Mouse (Mus musculus) gonadal fat pad, adult 2 months (tissue): ENCODE data around the gene Prrg2. TPM values are rescaled to one million over a fixed set of nuclear protein-coding genes. Genes with fewer than 3 reads are reported as not detected.

Experiments used
- DNase-seq: peaks from one replicate; pipeline ENCODE4 v3.0.0-alpha.2; 2012; ENCODE audit warnings: low read depth
- polyA plus RNA-seq: library from polyadenylated mRNA; depleted of rRNA; stranded (reverse); fragments of >200 nt; gene quantifications from 2 replicates; pipeline ENCODE4 v1.2.3, GENCODE M21; 2012

Gene Prrg2
- polyA plus RNA-seq, 1 experiment: 55.7 TPM

DNA sequence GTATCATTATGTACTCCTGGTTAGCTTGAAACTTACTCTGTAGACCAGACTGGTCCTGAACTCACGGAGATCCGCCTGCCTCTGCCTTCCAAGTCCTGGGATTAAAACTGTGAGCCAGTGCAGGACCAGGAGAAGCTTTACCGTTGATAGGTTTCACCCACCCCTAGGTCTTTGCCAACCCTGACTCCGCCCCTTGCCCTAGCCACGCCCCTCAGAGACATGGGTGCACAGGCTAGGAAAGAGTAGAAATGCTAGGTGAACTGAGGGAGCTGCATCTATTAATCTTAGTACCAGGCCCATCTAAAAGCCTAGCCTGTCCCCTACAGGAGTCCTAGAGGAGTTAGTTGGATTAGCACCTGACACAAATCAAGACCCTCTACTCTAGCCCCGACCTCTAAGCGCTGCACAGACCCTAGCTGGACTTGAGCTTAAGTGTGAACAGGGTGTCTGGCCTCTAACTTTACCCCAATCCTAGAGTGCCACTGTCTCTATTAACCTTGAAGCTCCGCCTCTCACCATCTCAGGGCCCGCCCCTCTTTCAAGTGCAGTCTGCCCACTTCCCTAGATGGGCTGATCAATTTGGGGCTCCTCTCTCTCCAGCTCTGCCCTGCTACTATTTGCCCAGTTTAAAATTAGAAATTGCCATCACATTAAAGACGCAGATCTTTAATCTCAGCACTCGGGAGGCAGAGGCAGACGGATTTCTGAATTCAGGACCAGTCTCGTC lies 27.9 kb upstream of the Prrg2 start:
- no peak for DNase-seq

DNA sequence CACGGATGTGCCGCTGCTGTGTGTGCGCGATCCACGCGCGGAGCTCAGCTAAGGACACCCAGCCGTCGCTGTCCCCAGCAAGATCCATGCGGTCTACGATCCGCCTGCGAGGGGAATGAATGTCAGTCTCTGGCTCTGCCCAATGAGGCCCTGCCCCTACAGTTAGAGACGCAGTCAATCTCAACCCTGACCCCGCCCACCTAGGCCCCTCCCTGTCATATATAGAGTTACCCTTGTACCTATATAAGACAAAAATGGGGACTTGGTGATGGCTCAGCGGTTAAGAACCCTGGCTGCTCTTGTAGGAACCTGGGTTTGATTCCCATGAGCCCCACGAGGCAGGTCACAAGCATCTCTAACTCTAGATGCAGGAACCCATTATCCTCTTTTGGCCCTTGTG lies 26.1 kb upstream of the Prrg2 start:
- DNase-seq: no peak

DNA sequence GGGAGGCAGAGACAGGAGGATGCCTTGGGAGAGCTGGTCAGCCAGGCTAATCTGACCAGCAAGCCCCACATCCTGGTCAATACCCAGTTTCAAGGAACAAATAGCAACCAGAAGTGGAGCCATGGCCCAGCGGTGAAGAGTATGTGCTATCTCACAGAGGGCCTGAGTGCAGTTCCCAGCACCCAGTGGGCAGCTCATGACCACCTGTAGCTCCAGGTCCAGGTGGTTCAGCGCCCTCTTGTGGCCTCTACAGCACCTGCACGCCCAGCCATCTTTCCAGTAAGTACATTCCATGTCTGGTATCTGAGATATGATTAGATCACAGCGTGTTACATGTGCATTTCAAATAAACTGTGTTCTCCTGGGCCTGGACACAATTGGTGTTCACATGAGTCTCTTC lies 23.6 kb upstream of the Prrg2 start:
- no peak for DNase-seq

DNA sequence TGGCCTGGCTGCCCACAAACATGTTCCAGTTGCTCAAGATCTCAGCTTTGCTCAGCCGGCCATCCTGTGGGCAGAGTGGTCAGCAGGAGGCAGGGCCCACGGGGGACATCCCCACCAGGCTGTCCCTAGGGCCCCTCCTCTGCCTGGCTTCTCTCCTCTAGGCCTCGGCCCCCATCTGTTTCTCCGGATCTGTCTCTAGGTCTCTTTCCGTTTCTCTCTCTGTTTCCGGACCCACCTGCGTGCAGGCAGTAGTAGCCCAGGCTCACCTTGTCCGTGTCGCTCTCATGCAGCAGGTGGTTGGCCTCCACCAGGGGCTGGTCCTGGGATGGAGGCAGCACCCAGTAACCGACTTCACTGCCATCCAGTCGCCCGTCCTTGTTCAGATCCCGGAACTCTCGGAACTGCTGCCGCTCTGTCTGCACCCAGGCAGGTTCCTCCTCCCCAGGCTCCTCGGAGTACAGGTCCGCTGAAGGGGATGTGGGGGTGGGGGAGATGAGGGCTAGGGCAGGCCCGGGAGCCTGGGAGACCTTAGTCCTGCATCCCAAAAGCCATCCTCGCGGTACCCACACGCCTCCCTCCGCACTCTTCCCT lies 20.9 kb upstream of the Prrg2 start:
- DNase-seq: no peak

DNA sequence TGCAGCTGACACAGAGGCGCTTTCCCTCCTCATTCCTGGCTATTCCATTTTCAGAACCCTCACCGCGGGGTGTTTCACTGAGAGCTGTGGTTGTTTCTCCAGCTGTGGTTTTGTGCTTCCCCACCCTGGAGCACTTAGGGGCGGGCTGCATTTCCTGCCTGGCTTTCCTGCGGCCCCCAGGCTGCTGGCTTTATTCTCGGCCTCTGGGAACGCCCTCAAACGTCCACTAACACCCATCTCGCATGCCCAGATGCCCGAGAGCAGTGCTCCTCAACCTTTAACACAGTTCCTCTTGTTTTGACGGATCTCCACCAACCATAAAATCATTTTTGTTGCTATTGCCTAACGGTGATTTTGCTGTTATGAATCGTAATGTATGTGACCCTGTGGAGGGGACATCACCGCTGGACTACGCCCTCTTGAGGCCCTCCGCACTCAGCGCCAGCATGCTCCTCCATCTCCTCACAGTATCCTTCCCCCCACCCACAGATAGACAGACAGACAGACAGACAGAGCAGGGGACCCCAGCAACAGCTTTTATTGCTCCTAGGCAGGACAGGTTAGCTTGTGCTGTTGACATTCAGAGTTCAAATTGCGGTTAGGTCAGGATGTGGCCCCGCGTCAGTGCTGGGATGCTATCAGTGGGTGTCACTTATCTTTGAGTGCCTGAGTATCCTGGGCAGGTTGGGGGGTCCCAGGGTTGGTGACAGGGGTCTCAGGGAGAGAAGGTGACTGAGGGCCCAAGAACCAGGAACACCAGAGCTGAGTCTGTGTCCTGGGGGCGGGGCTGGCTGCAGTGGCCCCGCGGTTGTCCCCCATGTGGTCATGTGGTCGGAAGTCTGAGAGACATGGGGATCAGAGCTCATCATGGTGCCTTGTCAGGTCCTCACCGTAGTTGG lies 20.2 kb upstream of the Prrg2 start:
- no peak for DNase-seq

DNA sequence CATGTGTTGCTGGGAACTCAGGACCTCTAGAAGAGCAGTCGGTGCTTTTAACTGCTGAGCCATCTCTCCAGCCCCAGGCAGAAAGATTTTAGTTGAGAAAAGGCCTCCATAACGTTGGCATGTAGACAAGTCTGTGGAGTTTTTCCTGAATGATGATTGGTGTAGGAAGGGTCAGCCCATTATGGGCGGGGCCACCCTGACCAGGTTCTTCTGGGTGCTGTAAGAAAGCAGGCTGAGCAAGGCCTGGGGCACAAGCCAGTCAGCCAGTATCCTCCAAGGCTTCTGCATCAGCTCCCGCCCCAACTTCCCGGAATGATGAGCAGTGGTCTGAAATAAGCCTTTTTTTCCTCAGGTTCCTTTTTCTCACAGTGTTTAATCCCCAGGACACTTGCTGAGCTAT lies 18.5 kb upstream of the Prrg2 start:
- no peak for DNase-seq

DNA sequence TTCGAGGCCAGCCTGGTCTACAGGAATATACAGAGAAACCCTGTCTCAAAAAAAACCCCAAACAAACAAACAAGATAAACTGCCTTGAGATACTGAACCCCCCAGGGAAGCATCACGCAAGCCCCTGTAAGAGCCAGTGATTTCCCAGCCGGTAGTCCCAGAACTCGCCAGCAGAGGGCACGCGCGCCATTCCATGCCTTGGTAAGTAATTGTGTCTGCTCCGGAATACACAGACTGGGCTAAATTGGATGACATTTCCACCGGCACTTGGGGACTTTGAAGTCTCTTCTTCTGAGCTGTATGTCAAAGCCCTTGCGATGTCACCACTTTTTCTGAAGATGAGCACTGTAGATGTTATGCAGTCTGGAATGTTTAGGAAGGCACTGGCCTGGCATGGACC lies 17.4 kb upstream of the Prrg2 start:
- DNase-seq: no peak

DNA sequence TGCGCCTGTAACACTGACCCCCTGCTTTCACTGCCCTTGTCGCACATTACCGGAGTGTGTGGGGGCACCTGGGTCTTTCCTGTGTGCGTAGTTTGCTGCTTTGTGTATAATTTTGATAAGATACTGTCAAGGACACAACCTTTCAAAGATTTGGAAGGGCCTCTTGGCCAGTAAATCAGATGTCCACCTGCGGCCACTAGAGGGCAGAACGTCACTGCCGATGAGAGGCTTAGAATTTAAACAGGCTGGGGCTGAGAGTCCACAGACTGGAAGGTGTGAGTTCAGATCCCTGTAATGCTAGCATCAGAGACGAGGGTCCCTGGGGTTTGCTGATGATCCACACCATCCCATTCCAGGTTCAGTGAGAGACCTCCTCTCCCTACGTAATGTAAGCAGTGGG lies 16.0 kb upstream of the Prrg2 start:
- DNase-seq: no peak

DNA sequence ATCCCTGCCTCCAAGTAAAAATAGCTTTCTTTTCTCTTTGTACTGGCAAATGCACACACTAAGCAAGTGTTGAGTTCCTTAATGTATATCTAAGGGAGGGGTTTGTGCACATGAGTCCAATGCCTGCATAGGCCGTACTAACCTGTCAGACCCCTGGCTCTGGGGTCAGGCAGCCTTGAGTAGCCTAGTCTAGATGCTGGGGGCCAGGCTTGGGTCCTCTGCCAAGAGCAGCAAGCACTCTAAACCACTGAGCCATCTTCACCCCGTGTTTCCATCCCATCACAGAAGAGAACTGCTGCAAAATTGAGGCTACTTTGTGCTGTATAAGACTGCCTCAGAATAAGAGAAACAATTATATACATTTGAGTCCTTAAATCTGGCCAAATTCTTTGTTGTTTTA lies 15.4 kb upstream of the Prrg2 start:
- no peak for DNase-seq

DNA sequence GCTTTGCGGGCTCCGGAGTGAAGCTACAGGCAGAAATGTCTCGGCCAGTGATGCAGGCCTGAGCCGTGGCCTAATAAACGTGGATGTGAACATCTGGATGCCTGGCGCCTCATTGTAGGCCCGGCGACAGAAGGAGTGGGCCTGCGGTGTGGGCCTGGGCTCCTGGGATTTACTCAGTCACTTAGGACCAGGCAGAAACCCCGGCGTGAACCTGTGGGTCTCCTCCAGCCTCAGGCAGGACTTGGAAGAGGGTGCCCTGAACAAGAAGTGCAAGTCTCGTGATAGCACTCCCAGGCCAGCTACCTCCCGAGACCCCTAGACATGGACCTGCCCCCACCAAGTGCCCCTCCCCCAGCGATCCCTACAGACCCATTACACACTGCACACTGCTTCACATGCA lies 14.8 kb upstream of the Prrg2 start:
- DNase-seq: no peak

DNA sequence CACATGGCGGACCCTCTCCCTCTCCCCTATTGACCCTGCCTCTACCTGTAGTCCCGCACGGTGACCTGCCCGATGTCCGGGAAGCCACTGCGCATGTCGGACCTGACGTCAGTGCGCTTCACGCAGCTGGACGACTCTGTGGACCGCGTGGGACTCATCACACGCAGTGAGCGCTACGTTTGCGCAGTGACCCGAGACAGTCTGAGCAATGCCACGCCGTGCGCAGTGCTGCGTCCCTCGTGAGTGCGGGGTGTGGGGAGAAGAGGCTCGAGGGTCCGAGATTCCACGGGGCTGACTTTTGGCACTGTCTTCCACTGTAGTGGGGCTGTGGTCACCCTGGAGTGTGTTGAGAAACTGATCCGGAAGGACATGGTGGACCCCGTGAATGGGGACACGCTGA lies 14.0 kb upstream of the Prrg2 start:
- DNase-seq: no peak

DNA sequence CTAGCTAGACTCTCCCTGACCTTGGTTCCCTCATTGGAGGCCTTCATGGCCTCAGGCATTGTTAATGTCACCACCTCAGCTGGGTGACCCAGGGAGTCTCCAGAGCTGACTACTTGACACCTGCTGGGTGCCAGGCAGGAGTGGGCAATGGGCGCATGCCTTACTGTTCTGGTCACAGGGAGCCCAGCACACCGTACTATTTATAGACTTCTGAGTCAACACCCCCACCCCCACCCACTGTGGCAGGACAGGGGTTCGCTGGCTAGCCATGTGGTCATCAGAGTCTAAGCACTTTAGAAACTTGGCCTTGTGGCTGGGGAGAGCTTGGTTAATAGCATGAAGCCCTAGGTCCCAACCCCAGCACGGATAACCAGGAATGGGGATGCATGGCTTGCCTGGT lies 12.9 kb upstream of the Prrg2 start:
- no peak for DNase-seq

DNA sequence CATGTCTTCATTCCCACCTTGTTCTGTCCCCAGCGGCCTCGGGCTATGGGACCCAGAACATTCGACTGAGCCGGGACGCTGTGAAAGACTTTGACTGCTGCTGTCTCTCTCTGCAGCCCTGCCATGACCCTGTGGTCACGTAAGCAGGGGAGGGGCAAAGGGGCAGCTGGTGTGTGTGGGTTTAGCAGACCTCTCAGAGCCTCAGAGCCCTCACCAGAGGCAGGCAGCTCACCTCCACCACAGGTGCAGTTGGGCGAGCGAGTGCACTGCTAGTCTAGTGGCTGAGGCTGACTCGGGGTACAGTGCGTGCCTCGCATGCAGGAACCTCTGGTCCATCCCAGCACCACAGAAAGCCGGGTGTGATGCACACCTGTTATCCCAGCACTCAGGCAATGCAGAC lies 11.5 kb upstream of the Prrg2 start:
- no peak for DNase-seq

DNA sequence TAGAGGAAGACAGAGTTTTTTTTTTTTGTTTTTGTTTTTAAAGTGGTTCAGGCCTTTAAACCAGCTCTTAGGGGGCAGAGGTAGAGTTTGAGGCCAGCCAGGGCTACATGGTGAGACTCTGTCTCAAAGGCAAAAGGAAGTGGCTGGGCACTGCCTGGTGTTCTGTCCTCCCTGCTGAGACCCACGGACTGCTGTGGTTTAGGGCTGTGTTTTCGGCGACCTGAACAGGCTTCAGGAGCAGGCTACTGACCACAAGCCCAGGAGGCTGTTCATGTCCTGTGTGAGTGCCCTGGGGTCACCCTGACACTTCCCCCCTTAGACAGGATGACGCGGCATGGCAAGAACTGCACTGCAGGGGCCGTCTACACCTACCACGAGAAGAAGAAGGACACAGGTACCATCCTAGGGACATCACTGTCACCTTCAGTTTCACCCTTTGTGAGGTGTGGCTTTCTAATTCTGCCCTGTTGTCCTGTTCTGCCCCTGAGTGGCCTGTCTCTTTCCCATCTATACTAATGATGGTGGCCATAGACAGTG lies 10.8 kb upstream of the Prrg2 start:
- no peak for DNase-seq

DNA sequence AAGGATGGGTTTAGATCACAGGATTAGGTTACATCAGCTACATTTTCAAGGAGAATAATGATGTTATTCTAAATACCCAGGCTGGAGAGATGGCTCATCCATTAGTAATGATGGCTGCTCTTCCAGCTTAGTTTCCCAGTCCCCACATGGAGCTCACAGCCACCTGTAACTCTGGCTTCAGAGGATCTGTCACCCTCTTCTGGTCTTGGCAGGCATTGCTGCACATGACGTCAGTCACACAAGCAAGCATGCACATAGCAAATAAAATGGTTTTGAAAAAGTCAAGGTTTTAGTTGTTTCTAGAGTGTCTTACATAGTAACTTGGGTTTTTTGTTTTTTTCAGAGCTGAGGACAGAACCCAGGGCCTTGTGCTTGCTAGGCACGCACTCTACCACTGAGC lies 9.8 kb upstream of the Prrg2 start:
- no peak for DNase-seq

DNA sequence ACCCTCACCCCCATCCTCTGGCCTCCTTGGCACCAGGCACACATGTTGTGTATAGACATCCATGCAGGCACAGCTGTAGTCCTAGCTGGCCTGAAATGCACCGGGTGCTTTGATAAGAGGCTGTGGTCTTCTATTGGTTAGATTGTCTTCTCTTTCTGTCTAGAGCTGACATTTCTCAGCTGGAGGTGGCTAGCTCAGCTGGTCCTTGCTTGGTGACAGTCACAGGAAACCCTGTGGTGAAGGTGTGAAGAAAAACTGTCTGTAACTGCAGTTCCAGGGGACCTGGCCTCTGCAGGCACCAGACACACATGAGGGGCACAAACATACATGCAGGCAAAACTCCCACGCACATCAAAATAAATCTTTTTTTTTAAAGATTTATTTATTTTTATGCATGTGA lies 7.2 kb upstream of the Prrg2 start:
- no peak for DNase-seq

DNA sequence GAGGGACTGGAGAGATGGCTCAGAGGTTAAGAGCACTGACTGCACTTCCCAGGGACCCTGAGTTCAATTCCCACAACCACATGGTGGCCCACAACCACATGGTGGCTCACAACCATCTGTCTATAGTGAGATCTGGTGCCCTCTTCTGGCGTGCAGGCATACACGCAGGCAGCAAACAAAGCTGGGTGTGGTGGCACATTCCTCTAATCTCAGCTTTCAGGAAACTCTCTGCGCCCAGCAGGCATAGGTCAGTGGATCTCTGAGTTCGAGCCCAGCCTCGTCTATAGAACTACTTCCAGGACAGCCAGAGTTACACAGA lies 5.5 kb upstream of the Prrg2 start:
- no peak for DNase-seq

DNA sequence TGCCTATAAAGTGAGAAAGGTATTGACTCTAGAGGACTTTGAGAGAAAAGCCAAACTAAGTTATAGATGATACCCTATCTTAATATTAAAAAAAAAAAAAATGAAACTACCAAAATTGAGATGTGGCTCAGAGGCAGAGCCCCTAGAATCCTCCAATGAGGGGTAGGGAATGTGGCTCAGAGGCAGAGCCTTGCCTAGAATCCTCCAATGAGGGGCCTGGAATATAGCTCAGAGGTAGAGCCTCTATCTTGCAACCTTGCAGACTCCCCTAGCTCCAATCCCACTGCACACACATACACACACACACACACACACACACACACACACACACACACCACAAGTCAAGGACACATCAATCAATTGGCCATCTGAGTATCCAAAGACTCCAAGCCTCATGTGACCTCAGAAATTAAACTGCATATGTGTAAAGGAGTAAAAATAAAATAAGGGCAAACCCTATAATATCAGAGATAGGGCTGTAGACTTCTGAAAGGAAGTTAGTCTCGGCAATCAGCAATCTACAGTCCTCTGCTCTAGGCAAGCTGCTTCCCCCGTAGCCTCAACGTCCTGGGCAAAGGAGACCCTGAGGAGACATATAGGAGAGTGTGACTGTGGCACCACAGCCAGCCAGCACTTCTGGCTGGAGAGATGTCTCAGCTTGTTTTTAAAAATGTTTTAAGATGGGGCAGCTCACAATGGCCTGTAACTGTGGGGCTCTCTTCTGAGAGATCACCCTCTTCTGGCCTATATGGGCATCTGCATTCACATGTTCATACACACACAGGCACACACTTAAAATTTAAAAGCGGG lies 4.9 kb upstream of the Prrg2 start:
- no peak for DNase-seq

DNA sequence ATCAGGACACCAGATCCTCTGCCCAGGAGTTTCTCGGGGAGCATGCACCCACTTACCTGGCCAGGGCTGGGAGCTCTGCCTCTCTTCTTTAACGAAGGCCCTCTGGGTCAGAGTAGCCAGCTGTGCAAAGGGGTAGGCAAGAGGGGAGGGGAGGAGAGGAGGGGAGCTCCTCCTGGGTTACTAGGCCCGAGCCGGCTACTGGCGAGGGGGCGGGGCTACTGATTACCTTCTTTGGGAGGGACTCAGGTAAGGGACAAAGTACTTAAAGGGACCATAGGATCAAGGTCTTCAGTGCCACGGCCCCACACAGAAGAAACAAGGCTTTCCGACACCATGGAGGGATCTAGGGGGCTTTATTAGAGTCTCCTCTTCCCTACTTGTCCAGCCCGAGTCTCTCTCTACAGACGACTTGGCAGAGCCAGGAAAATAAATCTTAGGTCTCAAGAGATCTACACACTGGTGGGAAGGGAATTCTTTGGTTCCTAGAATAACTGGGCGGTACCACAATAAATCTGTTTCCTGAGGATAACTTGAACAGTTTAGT lies 873 bp downstream of the Prrg2 start:
- DNase-seq: no peak

DNA sequence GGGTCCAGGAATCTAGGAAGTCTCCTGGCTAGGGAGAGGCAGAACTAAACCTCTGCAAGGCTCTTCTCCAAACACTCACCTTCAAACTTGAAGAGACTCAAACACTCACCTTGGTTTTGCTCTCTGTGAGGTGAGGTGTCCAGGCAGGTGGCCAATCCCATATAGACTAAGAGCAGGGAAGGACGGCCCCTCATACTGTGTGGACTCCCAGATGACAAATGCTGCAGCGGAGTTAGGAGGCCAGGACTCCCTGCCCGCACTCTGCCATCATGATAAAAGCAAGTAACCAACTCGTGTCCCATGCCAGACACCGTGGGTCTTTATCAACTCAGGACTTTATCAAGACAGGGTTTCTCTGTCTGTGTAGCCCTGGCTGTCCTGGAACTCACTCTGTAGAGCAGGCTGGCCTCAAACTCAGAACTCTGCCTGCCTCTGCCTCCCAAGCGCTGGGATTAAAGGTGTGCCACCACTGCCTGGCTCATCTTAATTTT lies 1.8 kb downstream of the Prrg2 start:
- no peak for DNase-seq
